Mouse (Mus musculus): ENCODE data around the gene Gm17622. TPM values are rescaled to one million over a fixed set of nuclear protein-coding genes. Genes with fewer than 3 reads are reported as not detected.

Gm17622 gene
- polyA plus RNA-seq (2012; fragmentation: generic; extraction: Trizol), result not detected
- long read RNA-seq, experiment 1, result 0 reads
- long read RNA-seq, experiment 2, result 0 reads

- Histone ChIP-seq H3K79me3 (ENCODE audit: low read depth) (no peaks in the 10 kb centered on the region), H3K79me2 (ENCODE audit: control insufficient read depth, insufficient read depth) (no peaks in the 10 kb centered on the region), H3ac (ENCODE audit: control insufficient read depth, insufficient read length, low read depth) (no peak within 1 kb of the TSS), H3K4me3 (ENCODE audit: insufficient read depth, poor library complexity, severe bottlenecking) (no peak within 1 kb of the TSS), H3K36me3 (ENCODE audit: control insufficient read depth, insufficient read depth) (peaks cover 48% of the 10 kb centered on the region), H3K27me3 (ENCODE audit: control insufficient read depth, insufficient read depth, insufficient read length) (no peaks in the 10 kb centered on the region)
- no peak for TF ChIP-seq USF1 (IDR thresholded peaks at IDR 0.05; ENCODE audit: low read depth)
Measured at GRCm38 (mm10) chr13:96490433-96490832, at the start of gene Gm17622. Gene Gm17622, plus strand, starts transcription at chr13:96490733.

GRCm38 (mm10) chr13:96450205-96450856, 40.2 kb upstream of the Gm17622 start:
- Histone ChIP-seq H3ac (ENCODE audit: control insufficient read depth, insufficient read length, low read depth) (no peak overlapping the region), H3K79me3 (ENCODE audit: low read depth) (no peaks in the 10 kb centered on the region), H3K79me2 (ENCODE audit: control insufficient read depth, insufficient read depth) (no peaks in the 10 kb centered on the region), H3K36me3 (ENCODE audit: control insufficient read depth, insufficient read depth) (no peaks in the 10 kb centered on the region), H3K27me3 (ENCODE audit: control insufficient read depth, insufficient read depth, insufficient read length) (no peaks in the 10 kb centered on the region), H3K4me3 (ENCODE audit: insufficient read depth, poor library complexity, severe bottlenecking) (no peak overlapping the region)
- TF ChIP-seq FOSL1 (IDR thresholded peaks at IDR 0.05; ENCODE audit: insufficient read depth, low read length, poor library complexity, severe bottlenecking) (no peak), MAX (IDR thresholded peaks at IDR 0.05) (no peak), MYOD1 (IDR thresholded peaks at IDR 0.05; ENCODE audit: control insufficient read depth, insufficient read length, low read depth) (no peak), MYOG (IDR thresholded peaks at IDR 0.05; ENCODE audit: control insufficient read depth, extremely low read depth, insufficient read length) (no peak)

- no peak overlapping the region for H3K4me3 ChIP-seq (ENCODE audit: insufficient read depth, poor library complexity, severe bottlenecking)
- no peaks in the 10 kb centered on the region for H3K27me3 ChIP-seq (ENCODE audit: control insufficient read depth, insufficient read depth, insufficient read length)
- H3ac ChIP-seq (ENCODE audit: control insufficient read depth, insufficient read length, low read depth), result no peak overlapping the region
- no peaks in the 10 kb centered on the region for H3K79me2 ChIP-seq (ENCODE audit: control insufficient read depth, insufficient read depth)
- H3K36me3 ChIP-seq (ENCODE audit: control insufficient read depth, insufficient read depth), result no peaks in the 10 kb centered on the region
- TF ChIP-seq CTCF (IDR thresholded peaks at IDR 0.05; ENCODE audit: control insufficient read depth, insufficient read depth, insufficient read length) (no peak), MYOD1 (IDR thresholded peaks at IDR 0.05; ENCODE audit: control insufficient read depth, insufficient read length, low read depth) (no peak), MAX (IDR thresholded peaks at IDR 0.05) (no peak), USF1 (IDR thresholded peaks at IDR 0.05; ENCODE audit: low read depth) (no peak), MYOG (IDR thresholded peaks at IDR 0.05; ENCODE audit: control insufficient read depth, extremely low read depth, insufficient read length) (no peak), CEBPB (IDR thresholded peaks at IDR 0.05; ENCODE audit: low read depth) (no peak), FOSL1 (IDR thresholded peaks at IDR 0.05; ENCODE audit: insufficient read depth, low read length, poor library complexity, severe bottlenecking) (no peak)
- no peaks in the 10 kb centered on the region for H3K79me3 ChIP-seq (ENCODE audit: low read depth)
Measured at GRCm38 (mm10) chr13:96450869-96451268, 39.7 kb upstream of the Gm17622 start.

GRCm38 (mm10) chr13:96451386-96452140, 39.0 kb upstream of the Gm17622 start:
- Histone ChIP-seq H3K4me3 (ENCODE audit: insufficient read depth, poor library complexity, severe bottlenecking) (no peak overlapping the region), H3K79me2 (ENCODE audit: control insufficient read depth, insufficient read depth) (no peaks in the 10 kb centered on the region), H3K27me3 (ENCODE audit: control insufficient read depth, insufficient read depth, insufficient read length) (no peaks in the 10 kb centered on the region), H3K36me3 (ENCODE audit: control insufficient read depth, insufficient read depth) (no peaks in the 10 kb centered on the region), H3ac (ENCODE audit: control insufficient read depth, insufficient read length, low read depth) (no peak overlapping the region), H3K79me3 (ENCODE audit: low read depth) (no peaks in the 10 kb centered on the region)
- TF ChIP-seq MYOD1 (IDR thresholded peaks at IDR 0.05; ENCODE audit: control insufficient read depth, insufficient read length, low read depth) (no peak), USF1 (IDR thresholded peaks at IDR 0.05; ENCODE audit: low read depth) (no peak), CTCF (IDR thresholded peaks at IDR 0.05; ENCODE audit: control insufficient read depth, insufficient read depth, insufficient read length) (no peak), FOSL1 (IDR thresholded peaks at IDR 0.05; ENCODE audit: insufficient read depth, low read length, poor library complexity, severe bottlenecking) (no peak), CEBPB (IDR thresholded peaks at IDR 0.05; ENCODE audit: low read depth) (no peak), MYOG (IDR thresholded peaks at IDR 0.05; ENCODE audit: control insufficient read depth, extremely low read depth, insufficient read length) (no peak), MAX (IDR thresholded peaks at IDR 0.05) (no peak)

- Histone ChIP-seq H3K27me3 (ENCODE audit: control insufficient read depth, insufficient read depth, insufficient read length) (no peaks in the 10 kb centered on the region), H3K4me3 (ENCODE audit: insufficient read depth, poor library complexity, severe bottlenecking) (no peak overlapping the region), H3K79me2 (ENCODE audit: control insufficient read depth, insufficient read depth) (no peaks in the 10 kb centered on the region), H3ac (ENCODE audit: control insufficient read depth, insufficient read length, low read depth) (no peak overlapping the region), H3K36me3 (ENCODE audit: control insufficient read depth, insufficient read depth) (no peaks in the 10 kb centered on the region), H3K79me3 (ENCODE audit: low read depth) (no peaks in the 10 kb centered on the region)
- TF ChIP-seq FOSL1 (IDR thresholded peaks at IDR 0.05; ENCODE audit: insufficient read depth, low read length, poor library complexity, severe bottlenecking), result no peak
- TF ChIP-seq CEBPB (IDR thresholded peaks at IDR 0.05; ENCODE audit: low read depth), result no peak
- no peak for TF ChIP-seq MYOG (IDR thresholded peaks at IDR 0.05; ENCODE audit: control insufficient read depth, extremely low read depth, insufficient read length)
- TF ChIP-seq USF1 (IDR thresholded peaks at IDR 0.05; ENCODE audit: low read depth), result no peak
- no peak for TF ChIP-seq CTCF (IDR thresholded peaks at IDR 0.05; ENCODE audit: control insufficient read depth, insufficient read depth, insufficient read length)
- no peak for TF ChIP-seq MAX (IDR thresholded peaks at IDR 0.05)
- no peak for TF ChIP-seq MYOD1 (IDR thresholded peaks at IDR 0.05; ENCODE audit: control insufficient read depth, insufficient read length, low read depth)
Measured at GRCm38 (mm10) chr13:96452621-96453020, 37.9 kb upstream of the Gm17622 start.

Data from C2C12 (cell line).